Mouse (Mus musculus): ENCODE results near the gene Hectd2.

Gene Hectd2

GRCm38 (mm10) chr19:36564396-36564795 lies 10.0 kb downstream of the Hectd2 start:
- no peak for DNase-seq (ENCODE audit: low read depth)

DNA sequence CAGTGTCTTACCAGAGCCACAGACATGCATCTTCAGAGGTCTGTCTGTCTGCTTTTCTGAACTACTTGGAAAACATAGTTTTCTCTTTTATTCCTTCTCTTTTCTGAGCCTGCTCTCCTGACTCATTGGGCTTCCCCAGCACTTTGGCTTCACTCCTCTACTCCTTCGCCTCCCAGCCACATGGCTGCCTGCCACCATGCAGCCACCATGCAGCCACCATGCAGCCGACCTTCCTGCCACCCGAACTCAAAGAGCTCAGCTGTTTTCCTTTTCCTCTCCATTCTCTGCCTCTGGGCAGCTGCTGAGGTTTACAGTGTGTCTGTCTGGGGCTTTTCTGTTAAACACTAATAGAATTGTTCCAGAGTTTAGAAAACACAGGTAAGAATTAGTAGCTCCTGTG lies 19.5 kb downstream of the Hectd2 start:
- no peak for DNase-seq (ENCODE audit: low read depth)

DNA sequence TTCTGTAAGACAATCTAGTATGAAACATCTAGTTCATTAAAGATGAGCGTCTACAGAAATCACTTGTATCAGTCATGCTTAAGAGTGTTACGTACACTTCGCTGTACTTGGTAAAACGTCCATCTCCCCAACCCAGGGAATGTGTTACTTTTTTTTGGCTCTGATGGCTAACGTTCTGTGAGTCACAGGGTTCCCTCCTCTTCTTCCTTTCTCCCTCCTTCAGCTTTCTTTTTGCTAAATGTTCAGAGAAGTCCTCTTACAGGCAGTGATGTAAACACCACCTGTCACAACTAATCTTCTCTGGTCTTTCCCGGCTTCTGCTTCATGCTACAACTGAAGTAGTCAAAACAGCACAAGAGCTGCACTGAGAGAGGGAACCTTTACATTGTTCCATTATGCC lies 20.7 kb downstream of the Hectd2 start:
- no peak for DNase-seq (ENCODE audit: low read depth)

GRCm38 (mm10) chr19:36580874-36581273 lies 26.4 kb downstream of the Hectd2 start:
- no peak for DNase-seq (ENCODE audit: low read depth)

DNA sequence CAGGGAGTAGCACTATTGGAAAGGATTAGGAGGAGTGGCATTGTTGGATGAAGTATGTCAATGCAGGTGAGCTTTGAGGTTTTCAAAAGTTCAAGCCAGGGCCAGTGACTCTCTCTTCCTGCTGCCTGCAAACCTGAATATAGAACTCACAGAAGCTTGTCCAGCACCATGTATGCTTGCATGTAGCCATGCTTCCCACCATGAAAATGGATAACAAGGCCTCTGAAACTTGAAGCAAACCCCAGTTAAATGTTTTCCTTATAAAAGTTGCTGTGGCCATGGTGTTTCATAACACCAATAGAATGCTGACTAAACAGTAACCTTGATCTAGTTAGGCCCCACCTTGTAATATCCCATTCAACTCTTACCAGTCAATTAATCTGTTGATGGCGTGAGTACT lies 27.7 kb downstream of the Hectd2 start:
- DNase-seq (ENCODE audit: low read depth) = no peak

DNA sequence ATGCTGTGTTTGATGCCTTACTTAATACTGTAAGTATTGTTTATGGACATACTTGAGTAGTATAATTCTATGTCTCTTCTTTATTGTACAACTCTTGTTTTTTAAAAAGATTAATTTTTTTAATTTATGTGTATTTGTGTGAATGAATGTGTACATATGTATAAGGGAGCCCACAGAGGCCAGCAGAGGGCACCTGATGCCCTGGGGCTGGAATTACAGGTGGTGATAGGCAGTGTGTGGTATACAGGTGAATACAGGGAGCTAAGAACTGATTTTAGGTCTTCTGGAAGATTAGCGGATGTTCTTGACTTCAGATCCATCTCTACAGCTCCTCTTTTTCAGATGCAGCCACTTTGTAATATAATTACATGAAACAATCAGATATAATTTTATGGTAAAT lies 31.1 kb downstream of the Hectd2 start:
- DNase-seq (ENCODE audit: low read depth) = no peak

- DNase-seq (ENCODE audit: low read depth) = no peak
Measured at GRCm38 (mm10) chr19:36594409-36594808, 40.0 kb downstream of the Hectd2 start.

DNA sequence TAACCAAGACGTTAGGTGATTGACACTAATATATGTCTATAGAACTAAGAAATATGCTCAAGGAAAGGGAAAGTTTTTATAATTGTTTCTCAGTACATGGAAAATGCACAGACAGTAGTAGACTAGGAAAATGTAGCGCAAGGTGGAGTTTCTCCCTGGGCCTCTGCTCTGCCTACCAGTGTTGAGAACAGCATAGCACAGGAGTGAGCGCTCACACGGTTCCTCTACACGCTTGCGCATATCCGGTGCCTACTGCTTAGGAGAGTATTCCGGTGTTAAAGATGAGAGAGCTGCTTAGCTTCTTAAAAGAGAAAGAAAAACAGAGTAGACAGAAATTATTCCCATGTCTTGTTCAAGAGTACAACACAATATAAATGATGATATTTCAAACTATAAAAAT lies 47.4 kb downstream of the Hectd2 start:
- DNase-seq (ENCODE audit: low read depth) = no peak

DNA sequence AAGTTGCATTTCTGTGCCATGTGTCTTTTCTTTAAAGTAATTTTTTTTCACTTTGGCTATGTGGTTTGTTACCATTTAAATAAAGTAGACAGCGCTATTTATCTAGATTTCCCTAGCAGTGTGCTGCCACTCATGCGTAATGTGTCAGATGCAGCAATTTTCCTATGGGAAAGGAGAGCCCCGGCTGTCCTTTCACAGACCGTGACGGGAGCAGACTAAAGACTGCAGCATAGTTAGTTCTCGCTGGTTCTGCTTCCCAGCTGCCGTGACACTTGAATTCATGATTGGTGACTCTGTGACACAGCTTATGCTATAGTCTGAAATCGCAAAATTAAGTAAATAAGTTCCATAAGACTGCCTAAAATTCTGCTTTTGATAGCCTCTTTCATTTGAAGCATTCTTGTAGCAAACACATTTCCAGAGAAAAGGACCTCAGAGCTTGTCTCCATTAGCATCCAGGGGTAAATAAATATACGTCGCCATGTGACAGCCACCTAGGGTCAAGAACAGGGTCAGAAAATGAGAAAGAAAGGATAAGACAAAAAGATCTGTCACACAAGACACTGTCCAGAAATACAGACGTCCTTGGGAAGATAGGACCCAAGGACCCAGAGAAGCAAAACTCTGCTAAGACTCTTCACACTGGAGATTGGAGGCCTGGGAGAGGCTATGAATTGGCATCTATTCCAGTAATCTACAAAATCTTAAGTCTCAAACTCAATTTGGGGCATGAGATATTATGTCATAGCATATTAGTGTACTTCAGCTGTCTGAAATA lies 48.3 kb downstream of the Hectd2 start:
- DNase-seq (ENCODE audit: low read depth) = no peak

DNA sequence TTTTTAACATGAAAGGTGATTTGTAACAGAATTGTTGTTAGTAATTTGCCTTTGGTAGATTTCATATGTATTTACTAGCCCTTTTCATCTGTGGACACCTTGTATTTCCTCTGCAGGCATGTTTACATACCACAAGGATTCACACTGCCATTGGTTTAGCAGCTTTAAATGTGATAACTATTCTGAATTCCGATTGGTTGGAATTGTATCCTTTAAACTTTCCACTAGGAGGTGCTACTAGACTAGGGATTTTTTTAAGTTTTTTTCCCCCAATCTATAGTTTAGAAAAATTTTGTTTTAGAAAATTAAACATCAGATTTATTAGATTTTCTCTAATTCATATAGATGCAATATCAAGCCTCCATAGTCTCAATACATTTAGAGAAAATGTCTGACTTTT lies 51.8 kb downstream of the Hectd2 start:
- no peak for DNase-seq (ENCODE audit: low read depth)

DNA sequence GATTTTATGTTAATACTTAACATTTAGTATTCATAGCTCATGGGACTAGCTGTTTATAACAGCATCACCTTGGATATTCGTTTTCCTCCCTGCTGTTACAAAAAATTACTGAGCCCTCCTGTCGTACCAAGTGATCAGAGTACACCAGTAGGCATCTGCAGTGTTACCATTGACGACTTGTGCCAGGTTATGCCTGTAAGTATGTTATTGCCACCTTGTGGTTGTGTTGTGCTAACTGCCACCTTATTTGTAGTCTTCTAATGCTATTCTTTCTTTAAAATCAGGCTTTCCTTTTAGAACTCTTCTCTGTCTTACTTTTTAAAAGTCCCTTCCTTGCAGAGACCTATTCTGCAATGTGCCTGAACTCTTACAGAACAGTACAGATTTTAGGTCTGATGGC lies 54.8 kb downstream of the Hectd2 start:
- no peak for DNase-seq (ENCODE audit: low read depth)

GRCm38 (mm10) chr19:36610309-36610708 lies 55.9 kb downstream of the Hectd2 start:
- peak; percentile 33 for DNase-seq (ENCODE audit: low read depth)

- no peak for DNase-seq (ENCODE audit: low read depth)
Measured at GRCm38 (mm10) chr19:36625906-36626305, 71.5 kb downstream of the Hectd2 start.

DNA sequence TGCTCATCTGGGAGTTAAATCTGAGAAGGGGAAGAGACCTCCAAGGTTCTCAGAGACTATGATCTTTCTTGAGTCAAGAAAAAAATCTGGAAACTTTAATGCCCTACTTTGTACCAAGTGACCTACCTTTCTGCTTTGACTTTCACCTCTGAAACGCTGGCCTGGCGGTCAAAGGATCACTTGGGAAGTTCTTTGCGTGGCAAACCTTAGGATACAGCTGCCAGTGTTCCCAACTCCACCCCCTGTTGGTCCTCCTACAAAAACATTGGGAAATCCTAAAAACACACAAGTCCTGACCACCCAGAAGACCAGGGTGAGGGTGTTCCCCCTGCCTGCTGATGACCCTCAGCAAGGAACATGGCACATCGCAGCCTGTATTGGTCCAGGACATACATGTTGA lies 72.4 kb downstream of the Hectd2 start:
- DNase-seq (ENCODE audit: low read depth) = no peak

GRCm38 (mm10) chr19:36629394-36629910 lies 75.0 kb downstream of the Hectd2 start:
- no peak for DNase-seq (ENCODE audit: low read depth)

DNA sequence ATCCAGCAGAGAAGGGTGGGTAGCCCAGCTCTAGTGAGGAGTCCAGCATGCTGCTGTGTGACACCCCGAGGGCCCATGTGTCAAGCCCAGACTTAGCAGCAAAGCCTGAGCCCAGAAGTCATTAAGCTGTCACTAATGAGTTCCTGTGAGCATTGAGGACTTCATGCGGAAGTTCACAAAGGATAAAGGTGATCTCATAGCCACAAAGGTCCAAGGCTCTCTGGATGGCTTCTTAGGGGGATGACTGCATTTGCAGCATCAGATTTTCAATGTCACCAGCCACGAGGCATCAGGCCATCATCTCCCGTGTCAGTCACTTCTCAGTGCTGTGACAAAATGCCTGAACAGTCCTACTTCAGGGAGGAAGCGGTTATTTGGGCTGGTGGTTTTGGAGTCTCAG lies 75.9 kb downstream of the Hectd2 start:
- no peak for DNase-seq (ENCODE audit: low read depth)

DNA sequence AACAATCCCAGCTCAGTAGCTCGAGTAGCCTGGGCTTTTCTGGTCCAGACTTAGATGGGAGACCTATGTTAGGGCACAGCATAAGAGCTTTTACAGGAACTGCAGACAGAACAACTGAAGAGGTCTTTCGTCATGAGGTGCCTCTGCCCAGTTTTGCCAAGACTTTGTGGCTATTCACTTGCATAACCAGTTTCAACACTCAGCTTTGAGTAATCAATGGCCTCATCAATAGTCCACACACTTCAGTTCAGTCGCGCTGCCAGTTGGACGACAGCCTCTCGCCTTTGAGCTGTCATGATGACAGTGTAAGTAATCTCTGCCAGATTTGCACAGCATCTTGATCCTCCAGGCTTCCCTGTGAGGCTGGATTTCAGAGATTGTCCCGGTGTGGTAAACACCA lies 80.3 kb downstream of the Hectd2 start:
- no peak for DNase-seq (ENCODE audit: low read depth)

- DNase-seq (ENCODE audit: low read depth) = no peak
Measured at GRCm38 (mm10) chr19:36637223-36637622, 82.8 kb downstream of the Hectd2 start.

DNA sequence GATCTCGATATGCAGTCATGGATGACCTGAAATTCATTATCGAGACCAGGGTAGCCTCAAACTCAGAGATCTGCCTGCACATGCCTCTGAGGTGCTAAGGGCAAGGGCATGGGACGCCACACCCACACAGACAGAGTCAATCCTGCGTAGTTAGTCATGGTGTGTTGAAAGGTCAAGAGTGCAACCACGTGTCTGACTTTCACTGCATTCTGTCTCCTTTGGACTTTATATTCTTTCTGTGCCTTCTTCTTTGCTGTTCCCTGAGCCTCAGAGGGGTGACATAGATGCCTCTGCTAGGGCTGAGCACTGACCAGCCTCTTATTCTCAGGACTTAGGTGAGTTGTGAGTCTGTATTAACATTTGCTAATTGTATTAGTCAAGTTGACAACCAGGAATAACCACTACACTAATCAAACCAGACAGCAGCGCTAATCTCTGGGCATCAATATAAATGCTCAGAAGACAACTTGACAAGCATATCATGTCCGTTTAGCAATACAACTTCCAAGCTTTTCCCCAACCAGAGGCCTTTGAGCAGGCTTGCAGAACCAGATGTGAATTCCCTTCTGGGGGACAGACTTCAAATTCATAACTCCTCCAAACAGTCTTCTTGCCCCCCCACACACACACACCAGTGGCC lies 83.6 kb downstream of the Hectd2 start:
- no peak for DNase-seq (ENCODE audit: low read depth)

- DNase-seq (ENCODE audit: low read depth) = no peak
Measured at GRCm38 (mm10) chr19:36639072-36639471, 84.6 kb downstream of the Hectd2 start.

- no peak for DNase-seq (ENCODE audit: low read depth)
Measured at GRCm38 (mm10) chr19:36641128-36641527, 86.7 kb downstream of the Hectd2 start.

DNA sequence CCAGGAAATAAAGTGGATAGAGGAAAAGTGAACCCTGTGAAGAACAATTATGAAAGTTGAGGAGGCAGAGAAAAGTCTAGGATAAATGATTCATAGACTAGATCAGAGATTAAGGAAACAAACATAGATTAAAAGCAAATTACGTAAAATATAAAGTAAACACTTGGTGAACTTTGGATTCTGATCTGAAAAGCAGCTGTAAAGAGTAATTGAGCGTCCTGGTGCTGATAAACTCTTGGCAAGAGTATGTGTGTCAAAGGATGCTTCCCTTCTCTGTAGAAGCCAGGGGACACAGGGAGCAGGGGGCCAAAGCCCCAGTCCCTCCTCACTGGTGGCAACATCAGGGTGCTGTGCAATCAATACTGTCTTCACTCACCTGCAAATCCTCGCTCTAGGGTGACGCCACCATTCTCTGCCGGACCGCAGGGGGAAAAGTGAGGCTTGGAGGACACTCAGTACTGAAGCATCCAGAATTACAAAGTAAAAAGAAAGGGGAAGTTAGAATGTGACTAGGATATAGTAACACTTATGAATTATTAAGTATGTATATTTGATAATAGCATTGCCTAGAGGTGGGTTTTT lies 91.0 kb downstream of the Hectd2 start:
- DNase-seq (ENCODE audit: low read depth) = no peak

DNA sequence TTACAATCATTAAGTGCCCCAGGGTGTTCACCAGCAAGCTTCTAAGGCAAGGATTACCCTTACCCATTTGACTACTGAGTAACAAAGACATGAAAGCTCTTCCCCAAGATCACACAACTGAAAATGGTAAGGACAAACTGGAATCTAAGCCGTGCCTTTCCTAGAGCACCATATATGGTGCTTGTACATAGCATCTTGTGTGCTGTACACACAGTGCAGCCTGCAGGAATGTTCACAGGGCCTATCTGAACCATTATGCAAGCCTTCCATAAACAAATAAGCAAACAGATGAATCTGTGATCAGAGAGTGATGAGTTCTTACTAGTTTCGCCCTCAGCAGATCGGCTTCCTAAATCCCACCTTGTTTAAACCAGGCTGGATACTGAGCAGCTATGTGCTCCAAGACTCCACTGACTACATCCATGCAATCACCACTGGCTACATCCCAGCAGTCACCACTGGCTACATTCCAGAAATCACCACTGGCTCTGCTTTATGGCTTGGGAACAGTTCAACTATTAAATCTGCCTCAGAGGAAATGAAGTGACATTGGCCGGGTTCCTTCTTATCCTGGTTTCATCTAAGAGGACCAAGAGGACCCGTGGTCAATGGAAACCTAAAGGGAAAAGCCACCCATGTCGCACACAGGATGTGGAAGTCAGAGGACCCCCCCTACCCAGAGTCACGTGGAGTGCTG lies 91.8 kb downstream of the Hectd2 start:
- no peak for DNase-seq (ENCODE audit: low read depth)

All from c-Kit-positive CD71-positive TER-119-negative erythroid progenitor cells, embryonic 14.5 days (primary cell).